19 mouse cellular contexts compared by ENCODE assay signal in the genomic region with DNA sequence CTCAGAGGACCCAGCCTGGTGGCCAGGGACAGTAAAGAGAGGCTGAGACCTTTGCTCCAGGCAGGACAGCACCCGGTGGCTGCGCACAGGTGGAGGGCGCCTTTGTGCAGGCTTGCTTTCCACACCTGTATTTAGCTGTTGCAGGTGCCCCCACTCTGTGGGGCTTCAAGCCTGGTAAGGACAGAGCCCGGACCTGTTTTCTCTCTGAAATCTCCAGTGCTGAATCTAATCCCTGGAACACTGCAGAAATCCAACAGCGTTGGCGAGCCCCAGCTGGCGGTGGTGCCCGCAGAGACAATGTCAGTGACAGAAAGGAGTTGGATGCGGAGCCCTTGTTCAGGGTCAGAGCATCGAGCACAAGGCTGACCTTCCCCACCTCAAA.
DNase-seq lines count a peak whose midpoint lies in the region; ATAC-seq lines count a peak whose summit lies in the region.
"Had no signal": no experiment of that assay in that cellular context is flagged by ENCODE, and none has a peak within 500 bp of the region (broad histone marks: within the 10 kb centered on the region; RNA-seq: fewer than 3 reads in every experiment).

No protein-coding gene starts in this region.

- H3K9me3 ChIP-seq in liver, embryonic 15.5 days (replicated peaks) = no peaks in the 10 kb centered on the region
- H3K9me3 ChIP-seq in liver, embryonic 11.5 days (ENCODE audit: control insufficient read depth, low read length) = no peaks in the 10 kb centered on the region
- H3K9me3 ChIP-seq in forebrain, embryonic 11.5 days (ENCODE audit: control insufficient read depth, low read length) = no peaks in the 10 kb centered on the region
- no peaks in the 10 kb centered on the region for H3K9me3 ChIP-seq in midbrain, embryonic 16.5 days (replicated peaks; ENCODE audit: control insufficient read depth, low read length, poor library complexity, severe bottlenecking)
- H3K9me3 ChIP-seq: heart, embryonic 13.5 days; liver, embryonic 12.5 days; midbrain, embryonic 12.5 days; neural tube, embryonic 12.5 days; stomach, embryonic 15.5 days had no signal

- no peak overlapping the region for H3K4me2 ChIP-seq in liver, embryonic 15.5 days
- no peak overlapping the region for H3K4me2 ChIP-seq in liver, embryonic 11.5 days
- no peak overlapping the region for H3K4me2 ChIP-seq in forebrain, embryonic 11.5 days (ENCODE audit: low read depth, low read length, severe bottlenecking)
- no peak overlapping the region for H3K4me2 ChIP-seq in midbrain, embryonic 16.5 days (ENCODE audit: low read length)
- H3K4me2 ChIP-seq: heart, embryonic 13.5 days; liver, embryonic 12.5 days; midbrain, embryonic 12.5 days; neural tube, embryonic 12.5 days; stomach, embryonic 15.5 days had no signal

- 70% methylated on average over 10 of the region's 10 CpGs for WGBS in liver, embryonic 15.5 days (ENCODE audit: insufficient replicate concordance)
- WGBS in liver, embryonic 11.5 days = 76% methylated on average over 10 of the region's 10 CpGs
- WGBS in forebrain, embryonic 11.5 days = 77% methylated on average over 10 of the region's 10 CpGs
- WGBS in midbrain, embryonic 16.5 days = 36% methylated on average over 10 of the region's 10 CpGs

- H3K27ac ChIP-seq in liver, embryonic 15.5 days (replicated peaks) = 0 out of 2 replicates have a peak overlapping the region, but pooled peaks have one; percentile 4
- H3K27ac ChIP-seq in liver, embryonic 11.5 days (ENCODE audit: low read depth, low read length) = no peak overlapping the region
- no peak overlapping the region for H3K27ac ChIP-seq in forebrain, embryonic 11.5 days (ENCODE audit: low read depth, low read length)
- no peak overlapping the region for H3K27ac ChIP-seq in midbrain, embryonic 16.5 days (ENCODE audit: low read length)
- H3K27ac ChIP-seq: liver, embryonic 12.5 days; midbrain, embryonic 12.5 days; neural tube, embryonic 12.5 days; stomach, embryonic 15.5 days had no signal

- peaks cover 6% of the 10 kb centered on the region for H3K4me1 ChIP-seq in liver, embryonic 15.5 days (replicated peaks)
- peaks cover 7% of the 10 kb centered on the region for H3K4me1 ChIP-seq in liver, embryonic 11.5 days (replicated peaks; ENCODE audit: control insufficient read depth, insufficient read depth, low read length)
- peaks cover 7% of the 10 kb centered on the region; the same call in 1 of the 2 replicates for H3K4me1 ChIP-seq in forebrain, embryonic 11.5 days (replicated peaks; ENCODE audit: control insufficient read depth, insufficient read depth, low read length)
- peaks cover 19% of the 10 kb centered on the region for H3K4me1 ChIP-seq in midbrain, embryonic 16.5 days (ENCODE audit: control insufficient read depth, insufficient read depth, low read length)
- H3K4me1 ChIP-seq: stomach, embryonic 15.5 days had no signal

- H3K4me3 ChIP-seq in liver, embryonic 15.5 days (replicated peaks) = no peak overlapping the region
- no peak overlapping the region for H3K4me3 ChIP-seq in liver, embryonic 11.5 days (ENCODE audit: low read depth, low read length)
- no peak overlapping the region for H3K4me3 ChIP-seq in forebrain, embryonic 11.5 days (ENCODE audit: low read depth, low read length)
- H3K4me3 ChIP-seq in midbrain, embryonic 16.5 days (ENCODE audit: low read depth, low read length) = no peak overlapping the region
- H3K4me3 ChIP-seq: heart, embryonic 13.5 days; liver, embryonic 12.5 days; midbrain, embryonic 12.5 days; neural tube, embryonic 12.5 days; stomach, embryonic 15.5 days had no signal

- no peaks in the 10 kb centered on the region for H3K27me3 ChIP-seq in liver, embryonic 15.5 days
- no peaks in the 10 kb centered on the region for H3K27me3 ChIP-seq in liver, embryonic 11.5 days (replicated peaks; ENCODE audit: control insufficient read depth, insufficient read depth, low read length)
- H3K27me3 ChIP-seq in forebrain, embryonic 11.5 days (ENCODE audit: control insufficient read depth, insufficient read depth, low read length) = no peaks in the 10 kb centered on the region
- H3K27me3 ChIP-seq in midbrain, embryonic 16.5 days (ENCODE audit: control insufficient read depth, insufficient read depth, low read depth, low read length) = no peaks in the 10 kb centered on the region
- H3K27me3 ChIP-seq: heart, embryonic 13.5 days; liver, embryonic 12.5 days; midbrain, embryonic 12.5 days; neural tube, embryonic 12.5 days; stomach, embryonic 15.5 days had no signal

- no peaks in the 10 kb centered on the region for H3K36me3 ChIP-seq in liver, embryonic 15.5 days (replicated peaks)
- H3K36me3 ChIP-seq in liver, embryonic 11.5 days (ENCODE audit: control insufficient read depth, insufficient read depth, low read length) = no peaks in the 10 kb centered on the region
- H3K36me3 ChIP-seq in forebrain, embryonic 11.5 days (ENCODE audit: control insufficient read depth, insufficient read depth, low read length) = no peaks in the 10 kb centered on the region
- no peaks in the 10 kb centered on the region for H3K36me3 ChIP-seq in midbrain, embryonic 16.5 days (ENCODE audit: control insufficient read depth, insufficient read depth, low read length)
- H3K36me3 ChIP-seq: heart, embryonic 13.5 days; liver, embryonic 12.5 days; midbrain, embryonic 12.5 days; neural tube, embryonic 12.5 days; stomach, embryonic 15.5 days had no signal

- no peak for ATAC-seq in liver, embryonic 15.5 days (ENCODE audit: insufficient read depth)
- no peak for ATAC-seq in liver, embryonic 11.5 days (replicated peaks; ENCODE audit: low FRiP score)
- no peak for ATAC-seq in forebrain, embryonic 11.5 days (replicated peaks; ENCODE audit: low FRiP score)
- no peak for ATAC-seq in midbrain, embryonic 16.5 days
- ATAC-seq: intestine, postnatal 0 days; liver, embryonic 12.5 days had no signal

- DNase-seq in cerebellum, postnatal 25 days = peak; percentile 49 to 56
- DNase-seq in cerebellum, adult 11-12 months = no peak
- no peak for DNase-seq in liver, embryonic 11.5 days (ENCODE audit: low spot score)
- no peak for DNase-seq in forebrain, embryonic 11.5 days (ENCODE audit: low spot score)
- no peak for DNase-seq in lung, postnatal 10 days
- DNase-seq in layer of hippocampus, postnatal 14 days (ENCODE audit: low spot score in 2 of 2) = no peak
- DNase-seq: adrenal gland, postnatal 36 days; cerebellum, adult 9-11 months; heart, postnatal 4 days; kidney, postnatal 25 days; left cerebral cortex, postnatal 4 days had no signal

- no peak overlapping the region for H3K9ac ChIP-seq in liver, embryonic 15.5 days
- no peak overlapping the region for H3K9ac ChIP-seq in liver, embryonic 11.5 days (ENCODE audit: low read depth, low read length)
- 0 out of 2 replicates have a peak overlapping the region, but pooled peaks have one; percentile 12 for H3K9ac ChIP-seq in forebrain, embryonic 11.5 days (ENCODE audit: low read length)
- peak overlapping the region; percentile 28; the same call in 1 of the 2 replicates for H3K9ac ChIP-seq in midbrain, embryonic 16.5 days (ENCODE audit: low read depth, low read length)
- H3K9ac ChIP-seq: heart, embryonic 13.5 days; liver, embryonic 12.5 days; midbrain, embryonic 12.5 days; neural tube, embryonic 12.5 days; stomach, embryonic 15.5 days had no signal

Comparison
In these comparisons a context has a peak if more than half of its experiments do, and no peak if none do; other contexts are left out.
1. DNase-seq: peak in cerebellum, postnatal 25 days (2 of 2); none in cerebellum, adult 11-12 months (single experiment), liver, embryonic 11.5 days (single experiment), forebrain, embryonic 11.5 days (single experiment), lung, postnatal 10 days (single experiment) and layer of hippocampus, postnatal 14 days (0 of 2).
2. H3K9ac ChIP-seq: peak in forebrain, embryonic 11.5 days (single experiment) and midbrain, embryonic 16.5 days (single experiment); none in liver, embryonic 15.5 days (single experiment) and liver, embryonic 11.5 days (single experiment).